Mouse (Mus musculus): ENCODE results near the gene Rnd1. TPM values are rescaled to one million over a fixed set of nuclear protein-coding genes. Genes with fewer than 3 reads are reported as not detected.

The Rnd1 gene
- polyA plus RNA-seq, 1 experiment from 2014 or later: 13.2 TPM

GRCm38 (mm10) chr15:98696216-98696615, 19.0 kb upstream of the Rnd1 start:
- Histone ChIP-seq H3K4me1 (peaks cover 27% of the 10 kb centered on the region), H3K9ac (no peak overlapping the region), H3K4me3 (no peak overlapping the region), H3K27ac (no peak overlapping the region), H3K27me3 (replicated peaks) (peaks cover 8% of the 10 kb centered on the region; the same call in 1 of the 2 replicates), H3K36me3 (replicated peaks) (no peaks in the 10 kb centered on the region), H3K4me2 (no peak overlapping the region), H3K9me3 (no peaks in the 10 kb centered on the region)
- WGBS: 58% methylated on average over 8 of the region's 8 CpGs
- ATAC-seq (replicated peaks): no peak

DNA sequence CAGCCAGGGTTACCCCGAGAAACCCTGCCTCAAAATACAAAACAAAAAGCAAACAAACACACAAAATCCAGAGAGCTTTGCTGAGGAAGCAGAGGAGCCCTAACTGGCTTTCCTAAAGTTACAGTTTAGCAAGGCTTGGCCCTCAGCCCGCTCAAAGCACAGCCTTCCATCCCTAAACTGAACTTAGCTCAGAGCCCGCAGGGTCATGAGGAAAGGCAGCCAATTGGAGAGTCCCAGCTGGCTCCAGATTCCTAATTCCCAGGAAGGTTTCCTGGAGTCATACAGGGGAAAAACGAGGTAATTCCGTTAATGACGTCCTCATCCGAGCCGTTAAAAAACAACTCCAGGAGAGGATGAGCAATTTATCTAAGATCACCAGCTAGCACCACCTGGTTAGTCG, 18.5 kb upstream of the Rnd1 start:
- H3K9me3 ChIP-seq: no peaks in the 10 kb centered on the region
- WGBS: 60% methylated on average over 9 of the region's 9 CpGs
- H3K4me2 ChIP-seq: no peak overlapping the region
- no peaks in the 10 kb centered on the region for H3K36me3 ChIP-seq (replicated peaks)
- no peak overlapping the region for H3K27ac ChIP-seq
- peaks cover 32% of the 10 kb centered on the region for H3K4me1 ChIP-seq
- peaks cover 3% of the 10 kb centered on the region; the same call in 1 of the 2 replicates for H3K27me3 ChIP-seq (replicated peaks)
- no peak overlapping the region for H3K4me3 ChIP-seq
- H3K9ac ChIP-seq: no peak overlapping the region
- ATAC-seq (replicated peaks): no peak

GRCm38 (mm10) chr15:98692171-98692715, 15.0 kb upstream of the Rnd1 start:
- Histone ChIP-seq H3K9me3 (no peaks in the 10 kb centered on the region), H3K4me2 (no peak overlapping the region), H3K4me1 (peaks cover 17% of the 10 kb centered on the region), H3K27me3 (replicated peaks) (no peaks in the 10 kb centered on the region), H3K27ac (0 out of 2 replicates have a peak overlapping the region, but pooled peaks have one; percentile 35), H3K4me3 (no peak overlapping the region), H3K36me3 (replicated peaks) (no peaks in the 10 kb centered on the region), H3K9ac (no peak overlapping the region)
- 51% methylated on average over 11 of the region's 11 CpGs for WGBS
- ATAC-seq (replicated peaks): no peak

- peak; percentile 66; the same call in 1 of the 2 replicates for ATAC-seq (replicated peaks)
- H3K27ac ChIP-seq: peak overlapping the region; percentile 35; the same call in 1 of the 2 replicates
- no peak overlapping the region for H3K4me3 ChIP-seq
- no peaks in the 10 kb centered on the region for H3K36me3 ChIP-seq (replicated peaks)
- no peaks in the 10 kb centered on the region for H3K9me3 ChIP-seq
- H3K4me2 ChIP-seq: peak overlapping the region; percentile 4; the same call in 1 of the 2 replicates
- peaks cover 17% of the 10 kb centered on the region for H3K4me1 ChIP-seq
- 8% methylated on average over 7 of the region's 7 CpGs for WGBS
- no peaks in the 10 kb centered on the region for H3K27me3 ChIP-seq (replicated peaks)
- H3K9ac ChIP-seq: no peak overlapping the region
Measured at GRCm38 (mm10) chr15:98691486-98692147, 14.4 kb upstream of the Rnd1 start.

DNA sequence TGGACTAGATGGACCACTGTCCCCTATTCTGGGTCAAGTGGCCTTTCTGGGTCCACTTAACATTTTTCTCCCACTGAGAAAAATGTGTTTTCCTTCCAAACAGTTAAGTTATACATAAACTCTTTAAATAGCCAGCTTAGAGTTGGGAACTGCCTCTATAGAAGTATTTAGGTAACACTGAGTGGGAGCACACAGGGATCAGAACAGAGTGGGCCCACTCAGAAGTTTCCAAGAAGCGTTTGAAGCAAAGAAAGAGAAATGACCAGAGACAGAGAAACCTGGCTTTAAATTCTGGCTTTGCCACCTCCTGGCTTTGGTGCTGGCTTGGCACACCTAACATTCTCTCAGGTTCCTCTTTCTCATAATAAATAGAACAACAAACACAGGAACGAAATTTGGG, 12.4 kb upstream of the Rnd1 start:
- Histone ChIP-seq H3K27me3 (replicated peaks) (no peaks in the 10 kb centered on the region), H3K9me3 (no peaks in the 10 kb centered on the region), H3K27ac (no peak overlapping the region), H3K4me2 (no peak overlapping the region), H3K4me1 (peaks cover 17% of the 10 kb centered on the region), H3K4me3 (no peak overlapping the region), H3K36me3 (replicated peaks) (no peaks in the 10 kb centered on the region), H3K9ac (no peak overlapping the region)
- WGBS: 80% methylated on average over 2 of the region's 2 CpGs
- ATAC-seq (replicated peaks): no peak

DNA sequence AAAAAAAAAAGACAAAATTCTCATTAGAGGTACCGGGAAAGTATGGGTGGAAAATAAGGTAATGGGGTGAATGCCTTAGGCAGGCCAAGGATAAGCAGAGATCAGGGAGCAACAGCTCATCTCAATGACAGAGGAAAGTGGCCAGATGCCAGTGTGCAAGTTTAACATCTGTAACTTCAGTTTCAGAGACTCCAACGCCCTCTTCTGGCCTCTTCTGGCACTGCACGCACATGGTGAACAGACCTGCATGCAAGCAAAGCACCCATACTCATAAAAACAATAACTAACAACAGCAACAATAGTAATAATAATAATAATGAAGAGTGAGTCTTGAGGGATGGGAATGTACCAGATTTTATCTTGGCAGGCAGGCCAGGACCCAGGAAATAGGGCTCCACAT, 8.7 kb upstream of the Rnd1 start:
- Histone ChIP-seq H3K4me3 (no peak overlapping the region), H3K9ac (no peak overlapping the region), H3K36me3 (replicated peaks) (no peaks in the 10 kb centered on the region), H3K4me1 (peaks cover 4% of the 10 kb centered on the region), H3K4me2 (no peak overlapping the region), H3K9me3 (no peaks in the 10 kb centered on the region), H3K27me3 (replicated peaks) (no peaks in the 10 kb centered on the region), H3K27ac (no peak overlapping the region)
- ATAC-seq (replicated peaks): no peak
- 69% methylated on average over 3 of the region's 3 CpGs for WGBS

GRCm38 (mm10) chr15:98683746-98684145, 6.5 kb upstream of the Rnd1 start:
- no peaks in the 10 kb centered on the region for H3K36me3 ChIP-seq (replicated peaks)
- H3K27me3 ChIP-seq (replicated peaks): no peaks in the 10 kb centered on the region
- H3K4me1 ChIP-seq: no peaks in the 10 kb centered on the region
- H3K4me2 ChIP-seq: no peak overlapping the region
- ATAC-seq (replicated peaks): no peak
- no peak overlapping the region for H3K4me3 ChIP-seq
- WGBS: 89% methylated on average over 1 of the region's 1 CpGs
- H3K9me3 ChIP-seq: no peaks in the 10 kb centered on the region
- H3K9ac ChIP-seq: no peak overlapping the region
- no peak overlapping the region for H3K27ac ChIP-seq

GRCm38 (mm10) chr15:98683177-98683576, 5.9 kb upstream of the Rnd1 start:
- H3K4me3 ChIP-seq: no peak overlapping the region
- H3K9ac ChIP-seq: no peak overlapping the region
- no peak for ATAC-seq (replicated peaks)
- H3K4me1 ChIP-seq: no peaks in the 10 kb centered on the region
- H3K36me3 ChIP-seq (replicated peaks): no peaks in the 10 kb centered on the region
- H3K9me3 ChIP-seq: no peaks in the 10 kb centered on the region
- H3K4me2 ChIP-seq: no peak overlapping the region
- WGBS: 78% methylated on average over 10 of the region's 10 CpGs
- no peak overlapping the region for H3K27ac ChIP-seq
- no peaks in the 10 kb centered on the region for H3K27me3 ChIP-seq (replicated peaks)

- peaks cover 10% of the 10 kb centered on the region for H3K4me1 ChIP-seq
- no peak for ATAC-seq (replicated peaks)
- WGBS: 88% methylated on average over 7 of the region's 7 CpGs
Measured at GRCm38 (mm10) chr15:98681633-98682032, 4.4 kb upstream of the Rnd1 start.

DNA sequence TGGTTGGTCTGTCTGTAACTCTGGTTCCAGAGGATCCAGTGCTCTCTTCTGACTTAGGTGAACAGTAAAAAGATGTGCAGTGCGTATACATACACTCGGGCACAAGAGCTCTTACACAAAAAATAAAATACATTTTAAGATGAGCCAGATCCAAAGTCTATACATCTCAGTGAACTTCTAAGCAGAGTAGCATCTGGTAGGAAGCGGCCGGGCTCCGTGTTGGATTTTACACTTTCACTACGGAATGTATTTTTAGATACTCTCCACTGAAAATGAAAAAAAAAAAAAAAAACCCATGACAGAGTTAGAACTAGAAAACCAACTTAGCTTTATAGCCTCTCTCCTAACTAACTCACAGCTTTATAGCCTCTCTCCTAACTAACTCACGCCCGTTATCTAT, 3.4 kb upstream of the Rnd1 start:
- 93% methylated on average over 8 of the region's 8 CpGs for WGBS
- Histone ChIP-seq H3K9me3 (no peaks in the 10 kb centered on the region), H3K27ac (no peak overlapping the region), H3K4me2 (no peak overlapping the region), H3K9ac (no peak overlapping the region), H3K4me3 (no peak overlapping the region), H3K36me3 (replicated peaks) (no peaks in the 10 kb centered on the region), H3K4me1 (peaks cover 20% of the 10 kb centered on the region), H3K27me3 (replicated peaks) (no peaks in the 10 kb centered on the region)
- ATAC-seq (replicated peaks): no peak

More at GRCm38 (mm10) chr15:98681633-98682032, 4.4 kb upstream of the Rnd1 start:
- H3K4me2 ChIP-seq: no peak overlapping the region
- no peak overlapping the region for H3K27ac ChIP-seq
- H3K9ac ChIP-seq: no peak overlapping the region
- H3K36me3 ChIP-seq (replicated peaks): no peaks in the 10 kb centered on the region
- no peak overlapping the region for H3K4me3 ChIP-seq
- H3K27me3 ChIP-seq (replicated peaks): no peaks in the 10 kb centered on the region
- no peaks in the 10 kb centered on the region for H3K9me3 ChIP-seq

DNA sequence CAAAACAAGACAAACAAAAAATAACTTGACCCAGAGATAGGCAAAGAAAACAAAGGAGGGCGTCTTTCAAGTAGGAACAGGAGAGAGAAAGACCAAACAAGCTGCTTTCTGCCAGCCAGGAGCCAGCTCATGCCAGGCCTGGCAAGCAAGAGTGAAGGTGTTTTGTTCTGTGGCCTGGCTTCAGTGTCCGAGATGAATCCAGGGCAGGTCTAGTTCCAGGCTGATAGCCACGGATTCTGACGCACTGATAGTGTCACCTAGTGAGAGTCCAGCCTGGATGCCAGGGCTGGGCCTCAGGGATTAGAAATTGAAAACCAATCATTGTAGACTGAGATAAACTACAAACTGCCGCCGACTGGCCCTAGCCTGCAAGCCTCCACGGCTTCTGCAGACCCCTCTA, 716 bp upstream of the Rnd1 start:
- Histone ChIP-seq H3K9me3 (no peaks in the 10 kb centered on the region), H3K9ac (no peak overlapping the region), H3K36me3 (replicated peaks) (no peaks in the 10 kb centered on the region), H3K4me2 (peak overlapping the region; percentile 98; the same call in 1 of the 2 replicates), H3K4me3 (no peak overlapping the region), H3K4me1 (peaks cover 41% of the 10 kb centered on the region), H3K27ac (no peak overlapping the region), H3K27me3 (replicated peaks) (no peaks in the 10 kb centered on the region)
- WGBS: 57% methylated on average over 7 of the region's 7 CpGs
- ATAC-seq (replicated peaks): no peak

GRCm38 (mm10) chr15:98676471-98676870, 790 bp downstream of the Rnd1 start:
- Histone ChIP-seq H3K4me3 (peak overlapping the region; percentile 52), H3K9me3 (no peaks in the 10 kb centered on the region), H3K4me2 (peak overlapping the region; percentile 98), H3K36me3 (replicated peaks) (no peaks in the 10 kb centered on the region), H3K9ac (peak overlapping the region; percentile 47), H3K27me3 (replicated peaks) (no peaks in the 10 kb centered on the region), H3K27ac (no peak overlapping the region), H3K4me1 (peaks cover 41% of the 10 kb centered on the region)
- 3% methylated on average over 9 of the region's 9 CpGs for WGBS
- ATAC-seq (replicated peaks): 0 out of 2 replicates have a peak, but pooled peaks have one; percentile 16

Data from midbrain, embryonic 15.5 days (tissue).